Mouse (Mus musculus) liver, embryonic 14.5 days (tissue): ENCODE results near the gene Stoml3.

Experiments used
- CTCF ChIP-seq: IDR thresholded peaks from 2 replicates; pipeline ENCODE4 v1.5.1; 2016; ENCODE audit warnings: antibody characterized with exemption, low read depth, control low read depth
- EP300 ChIP-seq: IDR thresholded peaks from 2 replicates; pipeline ENCODE4 v1.6.1; 2016; ENCODE audit warnings: antibody characterized with exemption, low read depth

DNA sequence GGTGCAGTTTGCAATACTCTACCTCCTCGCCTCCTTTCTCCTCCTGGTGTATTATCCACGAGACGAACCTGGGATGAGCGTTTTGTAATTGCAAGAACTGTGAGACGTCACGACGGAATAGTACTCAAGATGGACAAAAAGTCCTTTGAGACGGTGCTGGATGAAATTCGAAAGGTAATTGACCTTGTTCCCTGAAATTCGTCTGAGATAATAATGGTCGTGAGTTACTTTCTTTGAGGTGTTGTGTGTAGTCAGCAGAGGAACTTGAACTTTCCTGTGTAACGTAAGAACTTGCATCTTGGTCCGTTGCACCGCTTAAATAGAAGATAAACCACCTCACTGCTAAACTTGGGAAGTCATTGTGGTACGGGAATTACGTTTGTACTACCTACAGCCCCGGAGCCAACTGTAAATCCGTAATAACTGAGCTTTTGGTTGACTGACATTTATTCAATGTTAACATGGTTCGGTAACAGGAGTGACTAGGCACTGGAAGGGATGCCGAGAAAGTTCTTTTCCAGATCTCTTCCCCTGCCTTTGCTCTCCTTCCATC is 24.2 kb upstream of the Stoml3 start:
- TF ChIP-seq CTCF (no peak), EP300 (no peak)
